Mouse (Mus musculus) ovary, postnatal 14 days (tissue): ENCODE results near the gene Spns3.

Experiments used
- DNase-seq: peaks from one replicate; pipeline ENCODE4 v3.0.0; 2022; ENCODE audit warnings: low spot score

Gene Spns3

GRCm38 (mm10) chr11:72550134-72550988 lies at the start of gene Spns3:
Spns3 (minus strand) TSS chr11:72550506.
- DNase-seq, result no peak

- no peak for DNase-seq
These were observed 47.5 kb upstream of the Spns3 start for GRCm38 (mm10) chr11:72597780-72598179.

GRCm38 (mm10) chr11:72595010-72595737 lies 44.9 kb upstream of the Spns3 start:
- DNase-seq, result no peak

- DNase-seq, result no peak
These were observed 37.4 kb upstream of the Spns3 start for GRCm38 (mm10) chr11:72587537-72588233.

- no peak for DNase-seq
These were observed 36.3 kb upstream of the Spns3 start for GRCm38 (mm10) chr11:72586570-72586969.

- DNase-seq, result no peak
These were observed 32.8 kb upstream of the Spns3 start for GRCm38 (mm10) chr11:72583092-72583491.

- no peak for DNase-seq
These were observed 32.1 kb upstream of the Spns3 start for GRCm38 (mm10) chr11:72582448-72582705.

GRCm38 (mm10) chr11:72581609-72582447 lies 31.5 kb upstream of the Spns3 start:
- DNase-seq, result no peak

- DNase-seq, result no peak
These were observed 28.2 kb upstream of the Spns3 start for GRCm38 (mm10) chr11:72578471-72578870.

GRCm38 (mm10) chr11:72576466-72577351 lies 26.4 kb upstream of the Spns3 start:
- no peak for DNase-seq

- DNase-seq, result no peak
These were observed 25.8 kb upstream of the Spns3 start for GRCm38 (mm10) chr11:72576111-72576465.

GRCm38 (mm10) chr11:72573819-72574218 lies 23.5 kb upstream of the Spns3 start:
- DNase-seq, result no peak

GRCm38 (mm10) chr11:72570319-72570979 lies 20.1 kb upstream of the Spns3 start:
- peak; percentile 81 for DNase-seq

GRCm38 (mm10) chr11:72569671-72570318 lies 19.5 kb upstream of the Spns3 start:
- DNase-seq, result no peak

GRCm38 (mm10) chr11:72569051-72569450 lies 18.7 kb upstream of the Spns3 start:
- no peak for DNase-seq

GRCm38 (mm10) chr11:72566816-72567338 lies 16.6 kb upstream of the Spns3 start:
- no peak for DNase-seq

- DNase-seq, result no peak
These were observed 16.0 kb upstream of the Spns3 start for GRCm38 (mm10) chr11:72566304-72566703.

- no peak for DNase-seq
These were observed 14.0 kb upstream of the Spns3 start for GRCm38 (mm10) chr11:72564232-72564807.

GRCm38 (mm10) chr11:72560661-72561060 lies 10.4 kb upstream of the Spns3 start:
- DNase-seq, result no peak
